Mouse (Mus musculus) layer of hippocampus, adult 18-20 months (tissue): ENCODE measurements around the gene Chek2. TPM values are rescaled to one million over a fixed set of nuclear protein-coding genes. Genes with fewer than 3 reads are reported as not detected.

ENCODE experiments used
- DNase-seq, 2 experiments: peaks; one replicate each; pipeline ENCODE4 v3.0.0; 2022; ENCODE audit warnings: low spot score in 2 of 2
- total RNA-seq, 2 experiments: library from RNA; stranded (reverse); gene quantifications; 2 replicates each; pipeline ENCODE4 v1.2.3; 2021

Chek2 gene
- total RNA-seq, 2 experiments from 2014 or later: 1.6 to 2.9 TPM

- no peak for DNase-seq
Measured at GRCm38 (mm10) chr5:110898169-110898568, 58.4 kb downstream of the Chek2 start.

- no peak for DNase-seq
Measured at GRCm38 (mm10) chr5:110898785-110899184, 59.0 kb downstream of the Chek2 start.

GRCm38 (mm10) chr5:110900331-110900730, 60.6 kb downstream of the Chek2 start:
- no peak for DNase-seq

GRCm38 (mm10) chr5:110906708-110907107, 66.9 kb downstream of the Chek2 start:
- DNase-seq: no peak

GRCm38 (mm10) chr5:110908879-110909278, 69.1 kb downstream of the Chek2 start:
- DNase-seq: no peak

GRCm38 (mm10) chr5:110909955-110910589, 70.3 kb downstream of the Chek2 start:
- no peak for DNase-seq

- no peak for DNase-seq
Measured at GRCm38 (mm10) chr5:110914859-110915258, 75.1 kb downstream of the Chek2 start.

GRCm38 (mm10) chr5:110916241-110916640, 76.5 kb downstream of the Chek2 start:
- DNase-seq: no peak

GRCm38 (mm10) chr5:110919541-110919940, 79.8 kb downstream of the Chek2 start:
- no peak for DNase-seq

- DNase-seq: peak in 1 of 2 experiments; percentile 50
Measured at GRCm38 (mm10) chr5:110923336-110923735, 83.6 kb downstream of the Chek2 start.

Other genes starting within 250 kb of the Chek2 start
- 10 to 100 TPM; 22.5 to 26.1 TPM for gene Noc4l, start 186.6 kb upstream of the Chek2 start, total RNA-seq
- gene Ddx51, start 186.5 kb upstream of the Chek2 start, total RNA-seq: 10 to 100 TPM; 28.4 to 28.9 TPM
- gene Ep400, start 69.3 kb upstream of the Chek2 start, total RNA-seq: 100 to 1,000 TPM; 108 to 114 TPM
- 10 to 100 TPM; 19.4 to 20.1 TPM for gene Pus1, start 59.3 kb upstream of the Chek2 start, total RNA-seq
- gene Ulk1, start 29.9 kb upstream of the Chek2 start, total RNA-seq: 10 to 100 TPM; 62.4 to 70.3 TPM
- gene Hscb, start 202 bp upstream of the Chek2 start, total RNA-seq: 10 to 100 TPM; 12.3 to 13.3 TPM
- 1 to 10 TPM; 7.6 to 7.8 TPM for gene Ttc28, start 39.8 kb downstream of the Chek2 start, total RNA-seq